Mouse (Mus musculus) forebrain, embryonic 12.5 days (tissue): ENCODE results near the gene Ankrd26. TPM values are rescaled to one million over a fixed set of nuclear protein-coding genes. Genes with fewer than 3 reads are reported as not detected.
"Not testable (repeated sequence)": the region's sequence is repeated elsewhere in the genome, so short reads cannot be mapped to it uniquely, and the experiment has no call there.

ENCODE experiments used
- ATAC-seq: fragments of 200-750 bp; cut with Nextera tagmentation; 2 replicates; pipeline ENCODE4 v1.8.0; 2017; ENCODE audit warnings: moderate TSS enrichment; ENCODE audit not compliant: low FRiP score
- H3K27ac ChIP-seq: fragments of 300-500 bp; sonication (generic); 2 replicates; pipeline ENCODE4 v1.5.1; 2016; ENCODE audit warnings: mild to moderate bottlenecking
- H3K27me3 ChIP-seq: fragments of 300-500 bp; sonication (generic); 2 replicates; pipeline ENCODE4 v1.6.1; 2016; ENCODE audit warnings: mild to moderate bottlenecking
- H3K36me3 ChIP-seq: fragments of 300-500 bp; sonication (generic); replicated peaks from 2 replicates; pipeline ENCODE4 v1.6.1; 2016; ENCODE audit warnings: mild to moderate bottlenecking
- H3K4me1 ChIP-seq: fragments of 300-500 bp; sonication (generic); 2 replicates; pipeline ENCODE4 v1.6.1; 2016
- H3K4me2 ChIP-seq: fragments of 300-500 bp; sonication (generic); 2 replicates; pipeline ENCODE4 v1.6.1; 2016; ENCODE audit warnings: mild to moderate bottlenecking, moderate library complexity
- H3K4me3 ChIP-seq: fragments of 300-500 bp; sonication (generic); replicated peaks from 2 replicates; pipeline ENCODE4 v1.5.1; 2016; ENCODE audit warnings: mild to moderate bottlenecking
- H3K9ac ChIP-seq: fragments of 300-500 bp; sonication (generic); 2 replicates; pipeline ENCODE4 v1.6.1; 2016; ENCODE audit warnings: mild to moderate bottlenecking
- H3K9me3 ChIP-seq: fragments of 300-500 bp; sonication (generic); 2 replicates; pipeline ENCODE4 v1.6.1; 2016
- WGBS: fragments of 180-500 bp; shearing (Covaris S2); methylation state at CpG from one replicate; pipeline ENCODE4 v1.1.7; 2016; 5-methylcytosine and 5-hydroxymethylcytosine counted together
- polyA plus RNA-seq: library from polyadenylated mRNA; unstranded; fragments of >200 nt; fragmentation: Nextera tagmentation; extraction: Ambion mirVana; gene quantifications from 2 replicates; pipeline ENCODE4 v1.2.1, GENCODE M21; 2016

Gene Ankrd26
- polyA plus RNA-seq, 1 experiment from 2014 or later = 25.8 TPM

DNA sequence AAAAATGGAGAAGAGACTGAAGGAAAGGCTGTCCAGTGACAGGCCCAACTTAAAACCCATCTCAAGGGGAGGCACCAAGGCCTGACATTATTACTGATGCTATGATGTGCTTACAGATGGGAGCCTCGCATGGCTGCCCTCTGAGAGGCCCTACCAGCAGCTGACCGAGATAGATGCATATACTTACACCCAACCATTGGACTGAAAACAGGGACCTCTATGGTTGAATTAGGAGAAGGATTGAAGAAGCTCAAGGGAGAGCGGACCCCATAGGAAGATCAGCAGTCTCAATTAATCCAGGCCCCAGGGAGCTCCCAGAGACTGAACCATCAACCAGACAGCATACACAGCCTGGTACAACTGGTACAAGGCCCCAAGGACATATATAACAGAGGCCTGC lies 5.8 kb upstream of the Ankrd26 start:
- Histone ChIP-seq H3K27ac (no peak overlapping the region), H3K9ac (no peak overlapping the region), H3K4me2 (no peak overlapping the region), H3K9me3 (no peaks in the 10 kb centered on the region), H3K4me3 (no peak overlapping the region), H3K27me3 (no peaks in the 10 kb centered on the region), H3K36me3 (no peaks in the 10 kb centered on the region), H3K4me1 (peaks cover 10% of the 10 kb centered on the region)
- 88% methylated on average over 3 of the region's 3 CpGs for WGBS
- ATAC-seq = no peak

- peaks cover 30% of the 10 kb centered on the region for H3K4me1 ChIP-seq
- peak overlapping the region; percentile 68 for H3K4me3 ChIP-seq
- WGBS = 83% methylated on average over 8 of the region's 8 CpGs
- H3K36me3 ChIP-seq = peaks cover 26% of the 10 kb centered on the region
- H3K4me2 ChIP-seq = peak overlapping the region; percentile 96
- no peaks in the 10 kb centered on the region for H3K9me3 ChIP-seq
- H3K27me3 ChIP-seq = no peaks in the 10 kb centered on the region
- no peak for ATAC-seq
- H3K27ac ChIP-seq = no peak overlapping the region
- H3K9ac ChIP-seq = peak overlapping the region; percentile 74
These were observed 801 bp downstream of the Ankrd26 start for GRCm38 (mm10) chr6:118561225-118561624.

DNA sequence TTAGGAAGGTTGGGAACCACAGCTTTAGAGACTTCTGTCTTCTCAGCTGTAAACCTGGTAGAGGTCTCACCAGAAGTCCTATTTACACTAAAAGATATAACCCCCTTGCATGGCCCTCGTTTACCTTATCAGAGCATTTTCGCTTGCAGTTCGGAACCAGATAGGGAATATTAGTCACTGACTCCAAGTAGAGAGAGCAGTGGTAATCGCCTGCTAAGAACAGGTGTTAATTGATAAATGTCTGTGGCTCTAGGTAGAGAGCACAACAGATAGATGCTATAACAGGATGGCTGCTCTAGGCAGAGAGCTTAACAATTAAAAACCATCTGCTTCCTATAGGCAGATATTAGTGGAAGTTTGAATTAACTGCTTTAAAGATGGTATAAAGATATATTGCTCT lies 23.4 kb downstream of the Ankrd26 start:
- WGBS = 94% methylated on average over 4 of the region's 4 CpGs
- peaks cover 67% of the 10 kb centered on the region for H3K36me3 ChIP-seq
- no peak overlapping the region for H3K4me3 ChIP-seq

DNA sequence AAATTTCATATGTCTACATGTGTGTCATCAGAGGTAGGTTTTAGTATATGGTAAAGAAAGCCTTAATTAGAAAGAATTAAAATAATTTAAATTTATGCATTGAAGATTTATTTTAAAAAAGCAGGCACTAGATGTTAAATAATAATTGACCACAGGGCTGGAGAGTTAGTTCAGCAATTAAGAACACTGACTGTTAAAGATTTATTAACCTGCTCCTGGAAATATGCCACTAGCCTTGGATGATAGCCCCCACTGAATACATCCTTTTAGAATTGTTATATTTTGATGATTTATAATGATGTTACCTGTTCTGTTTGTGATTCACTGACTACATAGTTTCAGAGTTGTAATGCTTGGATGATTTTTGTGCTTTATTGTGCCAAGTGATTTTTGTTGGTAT lies 24.8 kb downstream of the Ankrd26 start:
- H3K36me3 ChIP-seq = peaks cover 62% of the 10 kb centered on the region
- H3K4me3 ChIP-seq, ATAC-seq, H3K9ac ChIP-seq, H3K4me2 ChIP-seq, H3K9me3 ChIP-seq, H3K4me1 ChIP-seq, H3K27ac ChIP-seq, H3K27me3 ChIP-seq: not testable (repeated sequence)

More for the DNA sequence above, 23.4 kb downstream of the Ankrd26 start:
- H3K9me3 ChIP-seq = no peaks in the 10 kb centered on the region
- H3K27me3 ChIP-seq = no peaks in the 10 kb centered on the region
- no peaks in the 10 kb centered on the region for H3K4me1 ChIP-seq
- no peak overlapping the region for H3K9ac ChIP-seq
- H3K27ac ChIP-seq = no peak overlapping the region
- no peak for ATAC-seq
- no peak overlapping the region for H3K4me2 ChIP-seq

- ATAC-seq = no peak
- Histone ChIP-seq H3K4me1 (no peaks in the 10 kb centered on the region), H3K9me3 (no peaks in the 10 kb centered on the region; the same call in 1 of the 2 replicates), H3K4me2 (no peak overlapping the region), H3K27ac (no peak overlapping the region), H3K27me3 (no peaks in the 10 kb centered on the region), H3K9ac (no peak overlapping the region), H3K36me3 (peaks cover 71% of the 10 kb centered on the region), H3K4me3 (no peak overlapping the region)
- 92% methylated on average over 10 of the region's 10 CpGs for WGBS
These were observed 26.7 kb downstream of the Ankrd26 start for GRCm38 (mm10) chr6:118535321-118535720.

GRCm38 (mm10) chr6:118533381-118533780 lies 28.6 kb downstream of the Ankrd26 start:
- Histone ChIP-seq H3K9me3 (no peaks in the 10 kb centered on the region; the same call in 1 of the 2 replicates), H3K4me2 (no peak overlapping the region), H3K4me3 (no peak overlapping the region), H3K4me1 (no peaks in the 10 kb centered on the region), H3K27me3 (no peaks in the 10 kb centered on the region), H3K36me3 (peaks cover 68% of the 10 kb centered on the region), H3K27ac (no peak overlapping the region), H3K9ac (no peak overlapping the region)
- WGBS = 92% methylated on average over 9 of the region's 9 CpGs
- ATAC-seq = no peak

DNA sequence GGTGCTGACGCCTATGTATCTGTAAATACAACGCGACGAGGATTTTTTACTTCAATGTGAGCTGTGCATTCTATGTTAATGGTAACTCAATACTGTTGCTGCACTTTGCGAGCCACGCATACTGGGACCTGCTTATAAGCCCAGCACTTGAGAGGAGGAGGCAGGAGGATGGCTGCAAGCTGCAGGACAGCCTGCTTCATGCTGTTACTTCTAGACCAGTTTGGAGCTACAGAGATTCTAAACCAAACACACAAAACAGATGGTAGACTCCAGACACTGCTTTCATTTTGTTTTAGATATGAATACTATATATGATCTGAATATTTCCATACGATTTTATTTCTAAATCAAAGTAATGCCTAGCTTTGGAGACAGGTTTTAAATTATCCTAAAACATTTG lies 41.4 kb downstream of the Ankrd26 start:
- Histone ChIP-seq H3K36me3 (peaks cover 69% of the 10 kb centered on the region), H3K27ac (no peak overlapping the region), H3K9ac (no peak overlapping the region), H3K9me3 (no peaks in the 10 kb centered on the region), H3K4me3 (no peak overlapping the region), H3K27me3 (no peaks in the 10 kb centered on the region), H3K4me2 (no peak overlapping the region), H3K4me1 (no peaks in the 10 kb centered on the region)
- no peak for ATAC-seq
- WGBS = 92% methylated on average over 7 of the region's 7 CpGs

- Histone ChIP-seq H3K4me3 (no peak overlapping the region), H3K4me2 (no peak overlapping the region), H3K9me3 (no peaks in the 10 kb centered on the region), H3K4me1 (no peaks in the 10 kb centered on the region), H3K9ac (no peak overlapping the region), H3K36me3 (peaks cover 70% of the 10 kb centered on the region), H3K27me3 (no peaks in the 10 kb centered on the region), H3K27ac (no peak overlapping the region)
- WGBS = 92% methylated on average over 12 of the region's 12 CpGs
- no peak for ATAC-seq
These were observed 48.6 kb downstream of the Ankrd26 start for GRCm38 (mm10) chr6:118513335-118514012.

GRCm38 (mm10) chr6:118499010-118499409 lies 63.0 kb downstream of the Ankrd26 start:
- Histone ChIP-seq H3K4me1 (no peaks in the 10 kb centered on the region), H3K4me3 (no peak overlapping the region), H3K4me2 (no peak overlapping the region), H3K9ac (no peak overlapping the region), H3K27me3 (no peaks in the 10 kb centered on the region), H3K27ac (no peak overlapping the region), H3K9me3 (no peaks in the 10 kb centered on the region), H3K36me3 (peaks cover 21% of the 10 kb centered on the region)
- WGBS = 93% methylated on average over 7 of the region's 7 CpGs
- ATAC-seq = no peak

- Histone ChIP-seq H3K36me3 (no peaks in the 10 kb centered on the region), H3K4me1 (peaks cover 24% of the 10 kb centered on the region), H3K9me3 (no peaks in the 10 kb centered on the region), H3K9ac (no peak overlapping the region), H3K27me3 (peaks cover 44% of the 10 kb centered on the region), H3K27ac (no peak overlapping the region), H3K4me3 (no peak overlapping the region), H3K4me2 (no peak overlapping the region)
- ATAC-seq = no peak
- WGBS = 86% methylated on average over 1 of the region's 1 CpGs
These were observed 79.9 kb downstream of the Ankrd26 start for GRCm38 (mm10) chr6:118482125-118482524.

DNA sequence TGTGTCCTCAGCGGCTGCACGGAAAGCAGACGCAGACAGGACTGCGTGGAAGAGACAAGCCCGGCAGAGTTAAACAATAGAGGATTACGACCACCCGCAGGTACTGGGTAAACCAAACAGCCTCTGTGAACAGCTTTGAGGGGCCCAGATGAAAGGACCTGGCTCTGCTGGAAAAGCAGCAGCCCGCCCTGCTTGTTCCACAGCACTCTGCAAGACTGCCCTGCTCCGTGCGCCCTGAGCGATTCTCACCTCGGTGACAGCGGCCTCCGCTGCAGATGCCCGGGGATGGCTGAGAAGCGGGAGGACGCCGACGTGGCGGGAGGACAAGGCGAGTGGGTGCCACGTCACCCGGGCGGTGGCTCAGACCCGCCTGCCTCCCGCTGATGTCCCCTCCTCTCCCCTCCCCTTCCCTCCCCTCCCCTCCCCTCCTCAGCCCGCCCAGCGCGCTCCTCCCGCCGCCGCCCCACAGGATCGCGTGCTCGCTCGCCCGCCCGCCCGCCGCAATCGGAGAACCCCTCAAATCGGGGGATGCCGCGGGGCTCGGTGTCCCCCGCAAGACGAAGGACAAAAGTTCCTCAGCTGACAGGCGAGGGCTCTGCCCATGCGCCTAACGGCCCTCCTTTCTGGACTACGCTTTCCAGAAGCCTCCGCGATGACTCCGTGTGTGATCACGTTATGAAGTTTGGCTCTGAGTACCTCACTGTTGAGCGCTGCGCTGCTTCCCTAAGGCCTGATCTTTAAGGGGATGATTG lies 82.9 kb downstream of the Ankrd26 start, which contains the start of gene Zfp9:
Zfp9 (minus strand) TSS at position 364 of the 752 bp plus-strand sequence.
- Histone ChIP-seq H3K27me3 (peaks cover 64% of the 10 kb centered on the region), H3K9me3 (no peaks in the 10 kb centered on the region), H3K9ac (peak within 1 kb of the TSS; percentile 49), H3K4me2 (peak within 1 kb of the TSS; percentile 74), H3K36me3 (no peaks in the 10 kb centered on the region; the same call in 1 of the 2 replicates), H3K27ac (peak within 1 kb of the TSS; percentile 65), H3K4me1 (peaks cover 29% of the 10 kb centered on the region), H3K4me3 (peak within 1 kb of the TSS; percentile 42)
- WGBS = under 1% methylated on average over 38 of the region's 57 CpGs
- peak; percentile 91 for ATAC-seq

DNA sequence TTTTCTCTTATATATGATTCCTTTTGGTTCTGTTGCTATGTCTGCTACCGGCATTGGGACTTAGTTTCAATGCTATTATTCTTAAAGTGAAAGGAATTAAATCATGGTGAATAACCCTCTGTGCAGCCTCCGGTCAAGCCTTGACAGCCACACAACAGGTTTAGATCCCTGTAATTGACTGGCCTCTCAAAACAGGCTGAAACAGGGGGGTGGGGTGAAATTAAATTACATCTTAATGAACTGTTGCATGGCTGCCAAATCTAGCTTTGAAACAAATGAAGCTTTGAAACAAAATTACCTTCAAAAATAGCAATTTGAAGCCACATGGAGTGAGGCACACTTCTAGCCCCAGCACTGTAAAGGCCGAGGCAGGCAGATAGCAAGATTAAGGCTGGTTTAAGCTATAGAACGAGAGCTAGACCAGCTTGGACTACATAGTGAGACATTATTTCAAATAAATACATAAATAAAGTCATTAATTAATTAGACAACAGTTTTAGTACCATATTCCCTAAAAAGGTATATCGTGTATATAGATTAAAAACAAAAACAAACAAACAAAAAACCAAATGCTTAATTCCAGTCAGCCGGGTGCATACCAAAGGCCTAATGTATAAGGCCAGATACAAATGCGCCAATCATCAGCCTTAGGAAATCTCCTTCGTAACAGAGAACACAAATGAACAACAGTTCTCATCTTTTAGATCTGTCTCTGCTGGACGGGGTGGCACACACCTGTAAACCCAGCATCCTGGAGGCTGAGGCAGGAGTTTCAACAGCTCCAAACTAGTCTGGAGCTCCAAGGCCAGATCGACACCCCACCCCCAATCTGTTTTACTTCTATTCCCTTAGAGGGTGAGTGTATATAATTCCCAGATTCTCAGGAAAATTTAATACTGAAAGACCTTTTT lies 83.9 kb downstream of the Ankrd26 start:
- peak; percentile 54 for ATAC-seq
- peak overlapping the region; percentile 65 for H3K27ac ChIP-seq
- peaks cover 65% of the 10 kb centered on the region for H3K27me3 ChIP-seq
- no peaks in the 10 kb centered on the region; the same call in 1 of the 2 replicates for H3K36me3 ChIP-seq
- H3K4me3 ChIP-seq = peak overlapping the region; percentile 42
- peak overlapping the region; percentile 74 for H3K4me2 ChIP-seq
- no peaks in the 10 kb centered on the region for H3K9me3 ChIP-seq
- WGBS = 12% methylated on average over 10 of the region's 10 CpGs
- H3K4me1 ChIP-seq = peaks cover 29% of the 10 kb centered on the region
- peak overlapping the region; percentile 49; the same call in 1 of the 2 replicates for H3K9ac ChIP-seq
